Mouse (Mus musculus): ENCODE results near the gene Fmo2. TPM values are rescaled to one million over a fixed set of nuclear protein-coding genes. Genes with fewer than 3 reads are reported as not detected.

Gene Fmo2
- polyA plus RNA-seq, 1 experiment from 2014 or later = 16.4 TPM

- no peak overlapping the region for H3K27ac ChIP-seq (replicated peaks)
- no peaks in the 10 kb centered on the region for H3K36me3 ChIP-seq (ENCODE audit: control insufficient read depth, insufficient read depth, low read length)
- H3K4me1 ChIP-seq (replicated peaks; ENCODE audit: control insufficient read depth, insufficient read depth) = no peaks in the 10 kb centered on the region
- no peak overlapping the region for H3K4me2 ChIP-seq (replicated peaks; ENCODE audit: low read depth)
- ATAC-seq (ENCODE audit: low FRiP score, low TSS enrichment) (no peak), DNase-seq (ENCODE audit: low spot score) (no peak)
- no peak overlapping the region for H3K4me3 ChIP-seq (ENCODE audit: low read depth, low read length)
- H3K27me3 ChIP-seq (ENCODE audit: control insufficient read depth, insufficient read depth, low read length) = no peaks in the 10 kb centered on the region
- no peaks in the 10 kb centered on the region for H3K9me3 ChIP-seq (ENCODE audit: control insufficient read depth, low read length)
- no peak for TF ChIP-seq CTCF (IDR thresholded peaks at IDR 0.05; ENCODE audit: low read depth)
- no peak for TF ChIP-seq EP300 (optimal IDR thresholded peaks at IDR 0.05)
- 38% methylated on average over 1 of the region's 1 CpGs for WGBS
- H3K9ac ChIP-seq (ENCODE audit: low read length) = no peak overlapping the region
These were observed 36.2 kb downstream of the Fmo2 start for GRCm38 (mm10) chr1:162862328-162862727.

- Histone ChIP-seq H3K9me3 (ENCODE audit: control insufficient read depth, low read length) (no peaks in the 10 kb centered on the region), H3K27me3 (ENCODE audit: control insufficient read depth, insufficient read depth, low read length) (no peaks in the 10 kb centered on the region), H3K9ac (ENCODE audit: low read length) (no peak overlapping the region), H3K36me3 (ENCODE audit: control insufficient read depth, insufficient read depth, low read length) (no peaks in the 10 kb centered on the region), H3K4me2 (replicated peaks; ENCODE audit: low read depth) (no peak overlapping the region; the same call in 1 of the 2 replicates), H3K4me1 (replicated peaks; ENCODE audit: control insufficient read depth, insufficient read depth) (no peaks in the 10 kb centered on the region), H3K4me3 (ENCODE audit: low read depth, low read length) (no peak overlapping the region), H3K27ac (replicated peaks) (no peak overlapping the region)
- DNase-seq (ENCODE audit: low spot score) = peak; percentile 39
- no peak for TF ChIP-seq EP300 (optimal IDR thresholded peaks at IDR 0.05)
- TF ChIP-seq CTCF (IDR thresholded peaks at IDR 0.05; ENCODE audit: low read depth) = no peak
- peak; percentile 31 for ATAC-seq (ENCODE audit: low FRiP score, low TSS enrichment)
- 55% methylated on average over 9 of the region's 9 CpGs for WGBS
These were observed 38.4 kb downstream of the Fmo2 start for GRCm38 (mm10) chr1:162859996-162860605.

GRCm38 (mm10) chr1:162859545-162859976 is 39.0 kb downstream of the Fmo2 start:
- no peaks in the 10 kb centered on the region for H3K36me3 ChIP-seq (ENCODE audit: control insufficient read depth, insufficient read depth, low read length)
- H3K9me3 ChIP-seq (ENCODE audit: control insufficient read depth, low read length) = no peaks in the 10 kb centered on the region
- no peaks in the 10 kb centered on the region for H3K27me3 ChIP-seq (ENCODE audit: control insufficient read depth, insufficient read depth, low read length)
- H3K4me3 ChIP-seq (ENCODE audit: low read depth, low read length) = peak overlapping the region; percentile 24
- H3K4me1 ChIP-seq (replicated peaks; ENCODE audit: control insufficient read depth, insufficient read depth) = no peaks in the 10 kb centered on the region
- H3K27ac ChIP-seq (replicated peaks) = peak overlapping the region; percentile 40; the same call in 1 of the 2 replicates
- TF ChIP-seq CTCF (IDR thresholded peaks at IDR 0.05; ENCODE audit: low read depth) = no peak
- TF ChIP-seq EP300 (optimal IDR thresholded peaks at IDR 0.05) = no peak
- WGBS = 24% methylated on average over 10 of the region's 10 CpGs
- DNase-seq (ENCODE audit: low spot score) (no peak), ATAC-seq (ENCODE audit: low FRiP score, low TSS enrichment) (peak; percentile 38)
- H3K9ac ChIP-seq (ENCODE audit: low read length) = 0 out of 2 replicates have a peak overlapping the region, but pooled peaks have one; percentile 61
- H3K4me2 ChIP-seq (replicated peaks; ENCODE audit: low read depth) = peak overlapping the region; percentile 47

GRCm38 (mm10) chr1:162858748-162859130 is 39.8 kb downstream of the Fmo2 start:
- H3K4me1 ChIP-seq (replicated peaks; ENCODE audit: control insufficient read depth, insufficient read depth) = no peaks in the 10 kb centered on the region

GRCm38 (mm10) chr1:162857766-162858747 is 40.5 kb downstream of the Fmo2 start:
- TF ChIP-seq CTCF (IDR thresholded peaks at IDR 0.05; ENCODE audit: low read depth) = no peak
- TF ChIP-seq EP300 (optimal IDR thresholded peaks at IDR 0.05) = no peak
- DNase-seq (ENCODE audit: low spot score) = no peak
- Histone ChIP-seq H3K9me3 (ENCODE audit: control insufficient read depth, low read length) (no peaks in the 10 kb centered on the region), H3K4me1 (replicated peaks; ENCODE audit: control insufficient read depth, insufficient read depth) (no peaks in the 10 kb centered on the region), H3K4me2 (replicated peaks; ENCODE audit: low read depth) (peak overlapping the region; percentile 47), H3K9ac (ENCODE audit: low read length) (peak overlapping the region; percentile 61), H3K27ac (replicated peaks) (peak overlapping the region; percentile 61; the same call in 1 of the 2 replicates), H3K36me3 (ENCODE audit: control insufficient read depth, insufficient read depth, low read length) (no peaks in the 10 kb centered on the region), H3K27me3 (ENCODE audit: control insufficient read depth, insufficient read depth, low read length) (no peaks in the 10 kb centered on the region), H3K4me3 (ENCODE audit: low read depth, low read length) (peak overlapping the region; percentile 24; the same call in 1 of the 2 replicates)
- ATAC-seq (ENCODE audit: low FRiP score, low TSS enrichment) = no peak
- WGBS = 51% methylated on average over 18 of the region's 18 CpGs

More at GRCm38 (mm10) chr1:162858748-162859130, 39.8 kb downstream of the Fmo2 start:
- H3K4me2 ChIP-seq (replicated peaks; ENCODE audit: low read depth) = peak overlapping the region; percentile 47
- peak overlapping the region; percentile 24 for H3K4me3 ChIP-seq (ENCODE audit: low read depth, low read length)
- no peak for TF ChIP-seq CTCF (IDR thresholded peaks at IDR 0.05; ENCODE audit: low read depth)
- TF ChIP-seq EP300 (optimal IDR thresholded peaks at IDR 0.05) = no peak
- WGBS = 48% methylated on average over 12 of the region's 12 CpGs
- peak overlapping the region; percentile 61; the same call in 1 of the 2 replicates for H3K27ac ChIP-seq (replicated peaks)
- no peak for DNase-seq (ENCODE audit: low spot score)
- H3K9ac ChIP-seq (ENCODE audit: low read length) = peak overlapping the region; percentile 61
- 0 out of 2 replicates have a peak, but pooled peaks have one; percentile 21 for ATAC-seq (ENCODE audit: low FRiP score, low TSS enrichment)
- H3K36me3 ChIP-seq (ENCODE audit: control insufficient read depth, insufficient read depth, low read length) = no peaks in the 10 kb centered on the region
- H3K27me3 ChIP-seq (ENCODE audit: control insufficient read depth, insufficient read depth, low read length) = no peaks in the 10 kb centered on the region
- no peaks in the 10 kb centered on the region for H3K9me3 ChIP-seq (ENCODE audit: control insufficient read depth, low read length)

All from stomach, postnatal 0 days (tissue).